Mouse (Mus musculus): ENCODE measurements around the gene Sos2.

DNA sequence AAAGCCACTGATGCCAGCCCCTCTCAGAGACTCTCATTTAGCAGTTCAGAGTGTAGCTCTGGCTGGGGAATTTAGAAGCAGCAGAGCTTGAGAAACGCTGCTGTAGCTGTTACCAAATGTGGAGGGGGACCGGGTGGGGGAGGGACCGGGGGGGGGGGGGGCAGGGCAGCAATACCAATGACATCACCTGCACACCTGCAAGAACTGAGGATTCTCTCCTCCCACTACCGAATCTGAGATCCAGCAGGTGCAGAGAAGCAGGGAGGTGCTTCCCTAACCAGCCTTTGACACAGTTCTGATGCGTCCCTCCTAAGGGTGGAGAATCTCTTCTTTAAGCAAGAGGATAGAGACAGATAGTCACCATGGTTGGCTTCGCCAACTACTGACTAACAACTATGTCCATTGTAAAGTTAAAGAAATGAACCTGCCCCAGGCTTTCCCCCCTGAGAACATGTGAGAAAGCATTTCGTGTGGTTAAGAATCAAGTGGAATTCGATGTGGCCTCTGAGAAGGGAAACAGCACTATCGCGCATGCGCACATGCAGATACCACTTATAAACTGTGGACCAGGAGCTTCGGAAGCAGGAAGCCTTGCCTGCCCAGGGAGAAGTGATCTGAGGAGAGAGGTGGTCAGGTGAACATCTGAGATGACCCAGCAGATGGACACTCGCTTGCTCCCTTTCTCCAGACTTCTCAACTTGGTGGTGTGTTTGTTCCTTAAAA, 136.0 kb downstream of the Sos2 start:
- TF ChIP-seq CTCF (IDR thresholded peaks at IDR 0.05; ENCODE audit: control insufficient read depth, insufficient read depth, insufficient replicate concordance, low read depth, low read length) (no peak), POLR2A (IDR thresholded peaks at IDR 0.05; ENCODE audit: control insufficient read depth, low read depth, low read length) (no peak)
